Mouse (Mus musculus) mature B cell (primary cell): ENCODE results near the gene Spaca9.

ENCODE experiments used
- in situ Hi-C: fragments of 300-500 bp; cut with MboI; formaldehyde crosslinking; loops from 2 replicates; pipeline ENCODE4 v1.14.3; 2019

Spaca9 gene

DNA sequence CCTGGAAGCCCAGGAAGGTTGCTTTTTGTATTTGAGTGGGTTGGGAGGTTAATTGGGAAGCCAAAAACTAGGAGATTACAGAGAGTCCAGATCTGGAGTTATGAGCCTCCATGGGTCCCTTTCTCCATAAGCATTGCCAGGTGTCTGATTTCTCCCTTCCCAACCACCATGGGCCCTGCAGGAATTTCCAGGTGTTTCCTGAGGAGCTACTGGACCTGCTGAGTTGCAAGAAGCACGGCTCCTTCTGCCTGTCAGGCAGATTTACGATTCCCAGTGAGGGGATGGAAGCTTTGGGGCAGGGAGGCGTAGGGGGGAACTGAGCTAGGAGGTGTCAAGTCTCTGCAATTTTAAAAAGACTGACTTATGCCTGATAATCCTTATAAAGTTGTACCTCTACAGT, 33.7 kb downstream of the Spaca9 start:
- in situ Hi-C loops, result no loop called here

DNA sequence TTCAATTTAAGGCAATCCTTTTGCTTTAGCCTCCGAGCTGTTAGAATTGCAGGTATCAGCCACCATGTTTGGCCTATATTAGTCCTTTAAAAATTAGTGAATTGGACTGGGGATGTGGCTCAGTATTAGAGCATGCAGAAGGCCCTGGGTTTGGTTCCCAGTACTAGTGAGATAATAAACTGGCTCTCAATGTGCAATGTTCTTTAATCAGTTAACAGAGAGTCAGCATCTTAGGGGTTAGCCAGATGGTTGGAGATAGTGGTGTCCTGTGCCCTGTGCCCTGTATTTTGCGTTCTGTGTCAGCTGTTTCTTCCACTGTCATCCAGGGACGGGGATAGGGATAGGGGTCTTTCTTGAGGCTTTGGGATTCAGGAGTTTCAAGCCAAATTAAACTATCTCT, 36.6 kb downstream of the Spaca9 start:
- in situ Hi-C loops, result no loop called here

DNA sequence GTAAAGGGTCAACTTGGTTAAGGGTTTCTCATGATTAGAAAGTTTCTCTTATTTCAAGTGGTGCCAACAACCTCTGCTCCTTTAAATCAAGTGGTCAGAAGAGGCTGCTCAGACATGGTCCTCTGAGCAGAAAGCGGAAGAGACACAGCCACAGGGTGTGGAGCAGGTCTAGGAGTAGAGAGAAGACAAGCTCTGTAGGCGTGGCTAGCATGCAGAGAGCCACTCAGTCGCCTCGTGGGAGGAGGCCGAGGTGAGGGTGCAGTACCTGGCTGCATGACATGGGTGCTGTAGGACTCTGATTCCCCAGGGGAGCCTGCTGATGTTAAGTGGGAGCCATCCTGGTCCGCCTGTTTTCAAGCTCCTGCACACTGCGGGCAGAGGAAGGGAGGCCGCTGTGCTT, 43.3 kb downstream of the Spaca9 start:
- in situ Hi-C loops, result no loop called here

DNA sequence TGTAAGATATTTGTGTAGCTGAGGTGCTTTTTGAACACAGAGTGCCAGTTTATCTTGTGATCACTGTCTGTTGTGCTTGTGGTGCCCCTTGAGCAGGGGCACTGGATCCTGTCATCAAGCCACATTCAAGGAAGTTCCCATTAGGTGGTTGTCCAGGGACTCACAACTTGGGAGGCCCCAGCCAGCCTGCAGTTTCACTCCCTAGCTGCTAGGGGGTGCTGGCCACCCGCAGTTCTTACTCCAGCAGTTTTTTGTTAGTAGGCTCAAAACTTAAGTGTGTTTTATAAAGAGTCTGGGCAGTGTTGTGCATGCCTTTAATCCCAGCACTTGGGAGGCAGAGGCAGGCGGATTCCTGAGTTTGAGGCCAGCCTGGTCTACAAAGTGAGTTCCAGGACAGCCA, 45.2 kb downstream of the Spaca9 start:
- in situ Hi-C loops, result no loop called here

DNA sequence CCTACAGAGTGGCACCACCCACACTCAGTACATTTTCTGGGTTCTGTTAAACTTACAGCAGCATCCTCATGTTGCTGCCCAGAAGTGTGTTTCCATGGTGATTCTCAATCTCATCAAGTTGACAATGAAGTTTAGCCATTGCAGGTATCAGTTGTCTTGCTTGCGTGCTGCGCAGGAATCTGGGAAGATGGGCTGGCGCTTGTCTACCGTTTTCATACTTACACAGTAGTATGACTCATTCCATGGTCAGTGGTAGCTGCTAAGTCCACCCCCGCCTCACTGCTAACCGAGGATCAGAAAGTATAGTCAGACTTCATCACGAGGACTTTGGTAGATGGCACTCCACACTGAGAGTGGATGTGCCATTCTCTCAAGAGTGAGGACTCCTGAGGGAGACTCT, 46.2 kb downstream of the Spaca9 start:
- in situ Hi-C loops, result no loop called here

DNA sequence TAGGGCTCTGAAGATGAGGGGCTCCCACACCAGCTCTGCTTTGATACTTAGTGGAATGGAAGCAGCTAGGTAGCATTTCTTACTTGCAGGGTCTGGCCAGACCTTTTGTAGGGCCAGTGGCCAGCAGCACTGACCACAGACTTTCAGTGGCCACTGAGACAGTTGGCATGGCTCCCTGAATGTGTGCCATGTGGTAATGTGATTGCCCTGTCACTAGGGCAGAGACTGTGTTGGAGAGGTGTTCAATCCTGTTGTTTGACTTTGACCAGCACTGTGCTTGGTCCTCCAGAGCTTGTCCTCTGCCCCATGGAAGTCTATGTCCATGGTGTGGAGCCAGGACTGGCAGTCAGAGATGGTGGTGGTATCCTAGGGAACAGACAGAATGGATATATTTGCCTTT, 49.0 kb downstream of the Spaca9 start:
- in situ Hi-C loops, result no loop called here

DNA sequence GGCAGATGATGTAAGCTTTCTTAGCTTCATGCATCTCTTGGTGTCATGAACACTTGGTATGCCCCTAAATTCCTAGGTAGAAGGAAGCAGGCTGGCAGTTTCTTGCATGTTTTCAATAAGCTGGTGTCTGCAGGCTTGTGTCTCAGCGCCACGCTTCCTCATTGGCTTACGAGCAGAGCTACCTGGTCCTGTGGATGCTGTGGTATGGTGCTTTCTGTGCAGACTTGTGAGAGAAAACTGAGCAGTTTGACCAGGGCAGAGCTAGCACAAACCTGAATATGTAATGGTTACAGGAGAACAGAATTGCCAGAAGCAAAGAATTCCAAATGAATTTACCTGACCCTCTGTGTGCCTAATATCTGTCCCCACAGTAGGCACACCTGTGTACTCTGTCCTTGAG, 56.4 kb downstream of the Spaca9 start:
- in situ Hi-C loops, result no loop called here
